Mouse (Mus musculus) adrenal gland, adult (tissue): Measurements from ENCODE around the gene Pgm1.

Experiments
- DNase-seq, 2 experiments: peaks; one replicate each; pipeline ENCODE4 v3.0.0; 2022 to 2023; ENCODE audit warnings: low spot score in 1 of 2; ENCODE audit not compliant: inconsistent age in 2 of 2

Gene Pgm1

DNA sequence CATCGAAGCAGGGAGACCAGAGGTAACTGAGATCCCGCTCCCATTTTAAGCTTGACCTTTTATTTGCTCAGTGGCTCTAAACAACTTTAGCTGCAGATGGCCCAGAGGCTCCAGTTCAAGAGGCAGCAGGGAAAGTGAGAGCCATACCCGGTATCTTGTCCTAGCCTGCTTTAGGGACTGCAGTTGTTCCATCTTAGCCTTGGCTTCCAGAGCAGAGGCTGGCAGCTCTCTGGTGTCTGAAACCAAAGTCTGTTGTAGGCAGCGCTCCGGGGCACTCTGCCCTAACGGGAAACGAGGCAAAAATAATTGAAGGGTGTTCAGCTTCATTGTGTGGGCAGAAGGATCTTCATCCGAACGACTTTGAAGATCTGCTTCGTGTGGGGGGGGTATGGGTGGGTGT lies 26.2 kb downstream of the Pgm1 start:
- DNase-seq, result no peak

DNA sequence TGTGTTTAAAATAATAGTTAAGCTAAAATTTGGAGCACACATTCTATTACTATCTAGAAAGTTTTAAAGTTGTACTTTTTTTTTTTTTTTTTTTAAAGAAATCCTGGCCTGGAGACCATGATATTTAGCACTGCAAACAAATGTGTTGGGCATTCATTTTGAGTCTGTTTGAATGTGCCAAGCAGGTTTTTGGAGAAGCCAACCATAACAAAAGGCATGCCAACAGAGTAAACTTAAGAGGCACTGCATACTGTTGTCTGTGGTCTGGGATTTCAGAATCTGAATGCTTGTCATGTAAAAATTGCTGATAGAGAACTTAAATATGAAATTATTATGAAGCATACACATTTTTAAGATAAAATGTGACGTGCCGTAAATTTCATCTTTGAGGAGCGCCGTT lies 28.0 kb downstream of the Pgm1 start:
- no peak for DNase-seq

DNA sequence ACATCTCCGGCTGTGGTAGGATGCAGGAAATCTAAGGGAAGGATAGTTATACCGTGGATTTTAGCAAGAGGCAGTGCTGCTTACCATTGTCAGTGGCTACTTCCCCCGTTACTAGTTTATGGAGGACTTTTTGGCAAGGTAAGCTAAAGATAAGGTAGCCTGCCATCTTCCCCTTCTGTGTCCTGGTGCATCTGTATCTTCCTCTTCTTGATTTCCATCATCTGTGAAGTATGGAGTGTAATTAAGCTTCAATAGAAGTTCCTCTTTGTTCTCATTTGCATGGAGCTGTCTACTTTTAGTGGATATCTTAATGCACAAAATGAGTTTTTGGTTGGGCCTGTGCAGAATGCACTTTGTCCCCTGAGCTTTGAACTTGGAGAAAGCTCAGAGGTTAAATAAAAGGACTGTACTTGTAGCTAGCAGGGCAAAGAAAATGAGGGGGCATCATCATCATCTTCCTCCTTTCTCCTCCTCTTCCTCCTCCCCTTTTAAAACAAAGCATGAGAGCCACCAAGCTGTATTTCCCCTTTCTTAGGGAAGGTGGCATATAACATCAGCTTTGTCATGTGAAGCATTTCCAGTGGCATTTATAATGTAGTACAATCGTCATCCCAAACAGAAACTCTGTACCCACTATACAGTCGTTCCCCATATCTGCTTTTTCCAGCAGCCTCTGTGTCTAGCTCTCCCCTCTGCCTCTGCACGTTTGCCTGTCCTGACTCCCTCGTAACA lies 29.0 kb downstream of the Pgm1 start:
- no peak for DNase-seq

DNA sequence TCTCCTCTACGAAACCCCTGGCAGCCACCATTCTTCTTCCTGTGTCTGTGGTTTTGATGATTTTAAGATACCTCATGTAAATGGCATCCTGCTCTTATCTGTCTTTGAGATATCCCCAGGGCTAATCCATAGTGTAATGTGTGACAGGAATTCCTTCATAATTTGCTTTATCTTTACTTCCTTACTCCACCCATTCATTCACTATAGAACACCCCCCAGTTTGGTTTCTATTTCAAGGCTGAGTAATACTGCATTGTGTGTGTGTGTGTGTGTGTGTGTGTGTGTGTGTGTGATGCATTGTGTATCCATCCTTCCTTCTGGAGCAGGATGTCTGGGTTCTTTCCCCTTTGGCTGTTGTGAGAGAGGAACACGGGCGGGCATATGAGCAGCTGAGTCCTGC lies 30.1 kb downstream of the Pgm1 start:
- no peak for DNase-seq

DNA sequence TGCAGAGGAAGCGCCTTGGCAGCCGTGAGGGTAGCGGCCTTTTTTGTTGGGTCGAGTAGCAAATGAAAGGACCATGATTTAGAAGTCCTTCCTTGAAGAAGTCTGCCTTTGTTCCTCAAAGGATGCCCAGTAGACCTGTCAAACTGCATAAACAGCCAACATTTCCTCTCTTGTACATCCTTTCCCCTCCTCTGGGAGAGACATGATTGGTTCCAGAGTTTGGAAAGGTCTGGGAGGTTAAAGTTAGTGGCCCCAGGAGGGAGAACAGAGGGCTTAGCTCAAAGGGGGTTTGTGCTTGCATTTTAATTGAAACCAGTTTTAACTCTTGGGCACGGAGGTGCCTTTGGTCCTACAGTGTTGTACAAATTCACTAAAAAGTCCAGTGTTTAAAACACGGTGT lies 37.3 kb downstream of the Pgm1 start:
- no peak for DNase-seq

DNA sequence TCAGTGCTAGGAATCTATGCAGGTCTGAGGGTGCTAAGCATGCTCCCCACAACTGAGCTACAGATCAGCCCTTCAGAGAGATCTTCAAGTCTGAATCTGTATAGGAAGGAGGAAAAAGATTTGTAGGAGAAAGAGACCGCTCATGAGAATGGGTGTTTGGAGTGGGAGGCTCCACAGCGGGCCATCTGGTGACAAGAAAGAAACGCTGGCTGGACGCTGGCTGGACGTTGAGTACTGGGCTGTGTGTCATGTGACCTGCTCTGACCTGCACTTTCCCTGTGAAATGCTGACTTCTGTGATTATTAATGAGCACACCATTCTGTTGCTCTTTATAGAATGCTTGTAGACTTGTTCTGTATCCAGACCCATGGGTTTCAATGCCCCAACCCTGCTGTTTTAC lies 40.1 kb downstream of the Pgm1 start:
- DNase-seq, result peak; percentile 14 to 54

DNA sequence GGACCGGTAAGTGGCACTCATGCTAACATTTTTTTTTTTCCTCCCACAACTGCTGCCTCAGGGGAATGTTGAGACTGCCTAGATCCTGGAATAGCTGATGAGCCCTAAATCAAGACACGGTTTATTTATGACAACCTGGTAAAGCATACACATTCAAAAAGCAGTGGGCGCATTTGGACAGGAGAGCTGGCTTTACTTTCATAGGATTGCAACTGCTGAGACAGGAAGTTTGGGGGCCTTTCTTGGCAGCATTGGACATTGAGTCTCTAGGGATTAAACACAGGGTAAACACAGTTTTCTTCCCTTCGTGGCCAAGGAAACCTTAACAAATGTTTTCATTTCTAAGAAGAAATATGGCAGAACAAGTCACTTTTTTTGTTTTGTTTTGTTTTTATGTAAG lies 40.9 kb downstream of the Pgm1 start:
- no peak for DNase-seq

DNA sequence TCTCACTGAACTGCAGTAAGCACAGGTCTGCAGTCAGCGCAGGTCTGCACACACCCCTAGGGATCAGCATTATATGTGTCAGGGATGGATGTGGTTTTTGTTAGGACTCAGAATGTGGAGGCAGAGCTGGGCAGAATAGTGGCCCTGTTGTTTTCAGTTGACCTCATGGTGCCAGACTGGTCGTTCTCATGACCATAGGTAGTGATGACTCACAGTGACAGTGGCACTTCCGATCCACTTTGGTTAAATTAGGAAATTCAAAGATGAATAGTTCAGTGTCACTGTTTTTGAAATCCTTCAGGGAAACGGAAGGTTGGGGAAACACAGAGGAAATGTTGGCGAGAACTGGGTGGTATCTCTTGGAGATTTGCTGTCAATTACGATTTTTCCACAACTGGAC lies 43.7 kb downstream of the Pgm1 start:
- no peak for DNase-seq

DNA sequence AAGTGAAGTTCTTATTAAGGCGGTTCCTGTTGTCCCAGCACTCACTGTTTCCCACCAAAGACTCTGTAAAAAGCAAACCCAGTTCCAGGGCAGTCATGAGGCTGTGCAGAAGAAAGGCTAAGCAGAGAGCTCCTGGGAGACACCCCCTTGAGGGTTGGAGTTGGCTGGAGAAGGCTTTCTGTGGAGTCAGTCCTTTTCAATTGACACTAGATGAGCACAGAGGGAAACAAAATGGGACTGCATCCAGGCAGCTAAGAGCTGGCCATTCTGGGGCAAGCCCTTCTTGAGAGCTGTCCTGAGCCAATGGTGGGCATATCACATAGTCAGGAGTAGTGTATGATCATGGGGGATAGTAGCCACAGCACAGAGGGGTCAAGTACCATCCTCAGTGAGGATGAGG lies 44.7 kb downstream of the Pgm1 start:
- no peak for DNase-seq

DNA sequence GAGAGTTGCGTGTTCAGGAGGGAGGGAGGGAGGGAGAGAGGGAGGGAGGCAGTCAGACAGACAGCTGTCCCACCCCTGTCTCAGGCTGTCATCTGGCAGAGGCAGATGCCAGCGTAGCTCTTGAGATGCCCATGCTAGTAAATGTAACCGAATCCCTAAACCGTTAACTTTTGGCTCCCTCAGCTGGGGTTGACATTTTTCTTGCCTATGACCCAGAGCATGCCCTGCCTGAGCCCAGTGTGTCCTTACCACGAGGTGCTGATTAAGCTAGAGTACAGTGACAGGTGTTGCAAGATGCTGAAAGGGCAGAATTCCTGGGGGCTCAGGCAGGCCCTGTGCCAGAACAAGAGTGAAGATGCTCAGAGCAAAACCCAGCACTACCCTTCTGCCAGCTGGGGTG lies 45.2 kb downstream of the Pgm1 start:
- DNase-seq, result no peak

DNA sequence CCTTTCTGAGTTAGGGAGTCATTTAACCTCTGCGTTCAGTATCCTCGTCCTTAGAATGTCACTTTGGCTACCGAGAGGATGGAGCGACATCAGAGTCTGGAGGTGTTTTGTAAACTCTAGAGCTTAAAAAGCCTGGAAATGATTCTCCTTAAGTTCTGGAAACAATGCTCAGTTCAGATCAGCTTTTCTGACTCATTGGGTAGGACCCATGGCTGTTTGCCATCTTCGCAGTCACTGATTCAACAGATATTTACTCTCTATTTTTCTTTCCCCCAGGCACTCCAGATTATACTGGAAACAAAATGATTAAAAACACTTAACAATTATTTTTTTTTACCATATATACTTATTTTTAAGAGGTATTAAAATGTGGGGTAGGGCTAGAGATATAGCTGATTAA lies 50.1 kb downstream of the Pgm1 start:
- no peak for DNase-seq

DNA sequence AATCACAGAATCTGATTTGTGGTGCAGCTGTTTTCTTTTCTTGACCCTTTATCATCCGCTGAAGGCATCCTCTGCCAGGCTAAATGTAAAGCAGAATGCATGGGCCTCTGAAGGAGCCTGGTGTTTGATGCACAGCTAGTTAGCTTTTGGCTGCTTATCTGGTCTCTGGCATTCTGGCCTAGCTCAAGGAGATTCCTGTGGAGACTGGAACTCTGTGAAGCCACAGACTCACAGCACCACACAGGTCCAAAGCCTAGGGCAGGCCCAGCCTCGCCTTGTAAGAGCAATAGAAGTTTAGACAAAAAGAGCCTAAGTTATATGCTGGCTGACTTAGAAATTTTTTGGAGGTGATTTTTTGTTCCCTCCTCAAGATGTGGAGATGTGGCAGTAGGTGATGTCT lies 52.0 kb downstream of the Pgm1 start:
- no peak for DNase-seq

DNA sequence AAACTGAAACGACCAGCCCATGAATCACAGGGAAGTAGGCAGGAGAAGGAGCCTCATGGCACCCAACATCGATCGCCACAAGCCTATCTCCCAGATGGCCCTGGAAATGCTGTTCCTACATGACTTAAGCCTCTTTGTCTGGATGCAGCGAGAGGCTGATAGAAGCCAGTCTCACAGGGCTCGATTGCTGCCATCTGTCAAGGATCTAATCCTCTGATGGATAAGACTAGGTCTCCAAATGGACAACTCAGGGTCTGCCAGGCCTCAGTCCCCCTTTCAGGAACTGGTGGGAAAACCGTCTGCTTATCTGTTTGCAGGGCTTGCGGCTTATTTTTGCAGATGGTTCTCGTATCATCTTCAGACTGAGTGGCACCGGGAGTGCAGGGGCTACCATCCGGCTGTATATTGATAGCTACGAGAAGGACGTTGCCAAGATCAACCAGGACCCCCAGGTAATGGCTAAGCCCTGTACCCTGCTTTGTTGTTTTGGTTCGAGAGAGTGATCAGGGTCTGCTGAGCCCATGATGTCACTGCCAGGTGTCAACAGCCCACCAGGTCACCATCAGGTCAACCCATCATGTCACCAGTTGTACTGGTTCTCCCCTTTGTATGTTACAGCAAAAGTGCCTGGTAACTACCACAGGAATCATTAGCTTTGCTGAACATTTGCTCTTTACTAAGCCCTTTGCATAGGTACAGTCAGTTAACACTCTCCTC lies 54.6 kb downstream of the Pgm1 start:
- no peak for DNase-seq

DNA sequence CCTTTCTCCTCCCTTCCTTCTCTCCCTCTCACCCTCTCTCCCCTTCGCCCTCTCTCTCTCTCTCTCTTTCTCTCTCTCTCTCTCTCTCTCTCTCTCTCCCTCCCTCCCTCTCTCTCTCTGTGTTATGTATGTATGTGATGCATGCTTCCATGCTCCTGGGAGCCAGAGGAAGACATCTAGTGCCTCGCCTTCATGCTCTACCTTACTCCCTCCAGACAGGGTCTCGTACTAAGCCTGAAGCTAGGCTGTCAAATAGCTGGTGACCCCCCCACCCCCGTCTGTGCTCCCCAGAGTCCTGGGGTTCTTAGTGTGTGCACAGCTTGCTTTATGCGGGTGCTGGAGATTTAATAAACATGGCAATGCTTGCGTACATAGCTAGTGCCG lies 55.1 kb downstream of the Pgm1 start:
- DNase-seq, result no peak

DNA sequence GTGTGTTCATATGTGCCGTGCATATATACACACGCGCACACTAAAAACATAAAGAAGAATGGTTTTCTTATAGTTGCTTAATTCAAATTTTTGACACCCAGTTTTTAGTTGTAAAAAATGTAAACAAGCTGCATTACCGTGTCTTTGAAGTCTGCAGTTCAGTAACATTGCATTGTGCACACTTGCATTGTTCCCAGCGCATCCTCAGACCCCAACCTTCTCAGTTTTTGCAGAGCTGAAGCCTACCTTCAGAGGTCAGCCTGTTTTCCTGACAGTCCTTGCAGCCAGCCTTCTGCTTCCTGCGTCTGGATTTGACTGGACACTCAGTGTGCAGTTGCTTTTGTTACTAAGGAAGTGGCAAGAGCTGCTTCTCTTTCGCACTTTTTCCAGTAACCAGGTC lies 55.9 kb downstream of the Pgm1 start:
- no peak for DNase-seq

DNA sequence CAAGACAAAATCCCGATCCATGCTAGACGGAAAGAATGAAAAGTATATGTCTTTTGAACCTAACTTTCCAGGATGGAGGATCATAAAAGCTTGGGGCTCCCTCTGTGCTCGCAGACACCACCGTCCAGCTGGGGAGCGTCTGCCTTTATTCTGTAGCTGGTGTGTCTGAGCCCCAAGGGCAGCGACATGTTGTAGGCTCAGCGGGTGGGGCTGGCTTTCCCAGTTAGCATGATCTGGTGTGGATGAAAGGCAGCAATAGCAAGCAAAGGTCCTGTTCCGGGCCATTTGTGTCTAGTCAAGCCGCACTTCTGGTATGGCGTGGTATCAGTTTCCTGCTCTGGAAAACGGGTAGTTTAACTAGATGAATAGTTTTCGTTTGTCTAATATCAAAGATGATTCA lies 56.4 kb downstream of the Pgm1 start:
- no peak for DNase-seq

DNA sequence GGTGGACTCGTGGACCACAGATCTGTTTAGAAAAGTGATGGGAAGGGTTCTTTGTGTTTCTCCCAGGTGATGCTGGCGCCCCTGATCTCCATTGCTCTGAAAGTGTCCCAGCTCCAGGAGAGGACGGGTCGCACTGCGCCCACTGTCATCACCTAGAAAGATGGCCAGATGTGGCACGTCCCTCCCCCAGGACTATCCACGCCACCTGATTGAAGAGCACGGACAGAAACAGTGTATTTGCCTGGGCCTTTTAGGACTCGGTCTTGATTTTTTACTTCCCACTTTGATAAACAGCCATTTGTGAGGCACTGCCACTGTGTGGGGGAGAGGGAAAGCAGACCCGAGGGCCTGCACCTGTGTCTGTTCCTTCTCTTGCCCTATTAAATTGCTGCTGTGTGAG lies 57.4 kb downstream of the Pgm1 start:
- DNase-seq, result no peak

DNA sequence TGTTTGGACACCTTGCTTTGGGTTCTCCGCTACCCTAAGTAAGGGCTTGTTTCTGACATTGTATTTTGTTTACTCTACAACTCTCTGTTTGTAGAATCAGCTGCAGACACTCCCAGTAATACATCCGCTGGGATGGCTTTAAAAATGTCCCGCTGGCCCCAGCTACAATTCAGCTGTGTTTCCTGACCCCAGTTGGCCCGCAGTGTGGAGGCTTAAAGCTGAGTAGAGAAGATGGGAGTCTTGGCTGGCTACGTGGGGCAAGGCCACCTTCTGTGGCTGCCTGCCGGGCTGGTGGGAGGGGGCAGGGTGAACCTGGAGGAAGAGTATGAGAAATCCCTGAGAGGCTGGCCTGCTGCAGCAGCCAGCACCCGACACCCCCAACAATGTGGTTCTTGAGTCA lies 59.6 kb downstream of the Pgm1 start:
- DNase-seq, result no peak

DNA sequence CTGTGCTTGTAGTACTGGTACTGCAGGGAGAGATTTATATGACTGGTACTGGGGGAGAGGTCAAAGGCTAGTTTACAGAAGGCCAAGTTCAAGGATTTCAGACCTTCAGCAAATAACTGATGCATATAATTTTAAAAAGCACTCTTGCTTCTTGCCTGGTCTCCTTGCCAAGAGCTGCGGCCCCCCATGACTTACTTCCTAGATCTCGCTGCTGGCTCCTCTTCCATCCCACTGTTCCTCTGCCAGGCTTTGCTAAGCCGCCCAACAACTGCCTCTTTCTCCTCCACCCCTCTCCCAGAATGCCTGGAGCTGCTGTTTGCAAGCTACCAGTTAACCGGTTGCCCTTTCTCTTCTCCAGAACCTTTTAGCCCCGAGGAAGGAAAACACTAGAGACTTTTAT lies 71.8 kb downstream of the Pgm1 start:
- peak in 1 of 2 experiments; percentile 24 for DNase-seq

DNA sequence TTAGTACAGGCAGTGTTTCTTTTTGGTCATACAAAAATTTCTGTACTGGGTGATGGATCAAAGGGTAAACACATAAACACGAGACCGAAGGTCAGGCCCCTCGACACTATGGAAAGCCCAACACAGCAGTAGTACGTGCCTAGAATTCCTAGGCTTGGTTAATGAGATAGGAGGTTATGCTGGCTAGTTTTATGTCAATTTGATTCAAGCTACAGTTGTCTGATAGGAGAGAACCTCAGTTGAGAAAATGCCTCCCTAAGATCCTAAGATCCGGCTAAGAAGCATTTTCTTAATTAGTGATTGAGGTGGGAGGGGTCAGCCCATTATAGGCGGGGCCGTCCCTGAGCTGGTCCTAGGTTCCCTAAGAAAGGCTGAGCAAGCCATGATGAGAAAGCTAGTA lies 72.6 kb downstream of the Pgm1 start:
- peak in 1 of 2 experiments; percentile 16 for DNase-seq

DNA sequence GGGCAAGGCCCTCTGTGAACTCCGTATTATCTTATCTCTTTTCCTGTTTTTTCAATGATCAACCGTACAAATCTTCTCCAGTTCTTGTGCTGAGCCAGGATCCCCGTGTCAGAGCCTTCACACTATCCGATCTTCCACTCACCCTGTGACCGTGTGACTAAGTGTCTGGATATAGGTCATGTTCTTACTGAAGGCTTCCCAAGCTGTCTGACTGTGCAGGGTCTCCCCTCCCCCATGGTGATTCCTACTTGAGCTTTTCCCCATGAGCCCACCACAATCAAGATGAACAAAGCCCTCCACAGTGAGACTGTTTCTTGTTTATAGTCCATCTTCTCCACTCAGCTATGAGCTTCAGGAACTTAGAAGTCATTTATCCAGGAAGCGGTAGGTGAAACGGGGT lies 78.5 kb downstream of the Pgm1 start:
- DNase-seq, result peak in 1 of 2 experiments; percentile 44

DNA sequence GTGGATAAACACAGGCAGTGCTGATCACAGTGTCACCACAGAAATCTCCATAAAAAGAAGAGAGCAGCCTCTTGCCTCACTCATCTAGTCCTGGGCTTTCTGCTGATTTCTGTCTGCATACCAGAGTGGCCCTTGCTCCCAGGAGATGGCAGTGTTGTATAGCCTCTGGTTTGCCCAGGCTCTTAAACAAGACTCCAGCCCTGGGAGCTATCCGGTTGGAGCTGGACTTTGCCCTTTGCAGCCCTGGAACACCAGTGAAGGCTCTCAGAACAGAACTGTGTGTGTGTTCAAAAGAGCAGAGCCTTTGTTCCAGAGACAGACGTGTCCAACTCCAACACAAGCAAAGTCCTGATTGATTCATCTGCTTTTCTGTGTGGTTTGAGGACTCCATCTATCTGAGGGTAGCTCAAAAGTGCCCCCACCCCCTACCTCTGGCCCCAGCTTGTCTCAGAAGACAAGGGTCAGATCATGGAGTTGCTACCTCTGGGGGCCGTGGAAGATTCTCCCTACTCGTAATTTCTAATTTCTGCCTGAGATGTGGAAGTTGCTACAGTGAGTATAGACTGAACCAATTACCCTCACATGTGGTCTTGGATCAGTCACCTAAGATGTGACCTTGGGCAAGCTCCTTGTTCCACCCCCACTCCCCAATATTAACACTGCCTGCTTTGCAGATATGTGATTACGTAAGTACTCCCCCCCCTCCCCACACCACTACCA lies 79.3 kb downstream of the Pgm1 start:
- DNase-seq, result peak; percentile 84 to 92
